Mouse (Mus musculus) neural tube, embryonic 14.5 days (tissue): ENCODE results near the gene Washc2. TPM values are rescaled to one million over a fixed set of nuclear protein-coding genes. Genes with fewer than 3 reads are reported as not detected.

Experiments used
- polyA plus RNA-seq: library from polyadenylated mRNA; unstranded; fragments of >200 nt; fragmentation: Nextera tagmentation; extraction: Ambion mirVana; gene quantifications from 2 replicates; pipeline ENCODE4 v1.2.1, GENCODE M21; 2014

Washc2 gene
- polyA plus RNA-seq, 1 experiment from 2014 or later: 65.6 TPM

Other genes starting within 250 kb of the Washc2 start
- 4.2 and 14.1 TPM in 2 replicates for gene Plxnd1, start 213.0 kb upstream of the Washc2 start, polyA plus RNA-seq
- 27.2 and 28.4 TPM in 2 replicates for gene Tmcc1, start 14.6 kb upstream of the Washc2 start, polyA plus RNA-seq
- 6.7 and 7.3 TPM in 2 replicates for gene Zfand4, start 56.2 kb downstream of the Washc2 start, polyA plus RNA-seq
- gene March8, start 130.0 kb downstream of the Washc2 start, polyA plus RNA-seq: 64.0 and 72.8 TPM in 2 replicates